21 mouse cellular contexts compared by ENCODE assay signal in the genomic region with DNA sequence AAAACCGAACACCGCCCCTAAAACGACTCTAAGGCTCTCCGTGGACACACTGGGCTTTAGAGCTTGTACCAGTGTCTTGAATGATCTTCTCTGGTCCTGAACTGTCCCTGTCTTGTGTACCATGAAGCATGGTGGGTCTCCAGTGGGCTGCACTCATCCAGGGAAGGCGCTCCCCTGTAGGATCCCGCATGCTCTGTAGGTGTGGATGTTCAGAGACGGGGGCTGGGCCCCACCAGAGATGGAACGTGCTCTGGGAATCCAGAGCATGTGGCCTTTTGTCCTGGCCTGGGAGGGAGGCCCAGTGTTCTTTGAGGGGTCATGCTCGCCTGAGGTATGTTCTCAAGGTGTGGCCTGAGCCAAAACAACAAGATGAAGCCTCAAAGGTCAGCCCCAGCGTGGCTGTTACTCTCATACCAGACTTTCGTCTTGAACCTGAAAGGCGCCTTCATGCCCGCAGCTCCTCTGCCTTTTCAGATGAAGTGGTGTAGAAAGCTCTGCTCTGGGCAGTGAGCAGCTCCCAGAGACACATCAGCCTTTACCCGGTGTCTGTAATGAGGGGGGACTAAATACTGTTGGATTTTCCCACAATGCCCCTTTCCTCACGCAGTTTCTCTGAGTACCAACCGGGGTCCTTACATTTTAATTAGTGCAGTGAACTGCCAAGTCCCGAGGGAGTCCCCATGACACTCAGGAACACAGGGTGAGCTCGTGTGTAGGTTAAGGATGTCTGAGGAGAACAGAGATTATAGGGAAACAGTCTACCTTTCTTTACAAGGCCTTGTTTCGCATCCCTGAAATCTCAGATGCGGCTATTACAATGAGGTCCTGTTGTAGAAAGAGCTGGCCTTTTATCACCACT. TPM values are rescaled to one million over a fixed set of nuclear protein-coding genes. Genes with fewer than 3 reads are reported as not detected.
DNase-seq lines count a peak whose midpoint lies in the region; ATAC-seq and TF ChIP-seq lines count a peak whose summit lies in the region.
"Had no signal": no experiment of that assay in that cellular context is flagged by ENCODE, and none has a peak within 500 bp of the region (broad histone marks: within the 10 kb centered on the region; RNA-seq: fewer than 3 reads in every experiment).

No protein-coding gene starts in this region.

- TF ChIP-seq CTCF in kidney, postnatal 0 days (IDR thresholded peaks at IDR 0.05; ENCODE audit: low read depth): no peak

- no peak for DNase-seq in hindbrain, embryonic 10.5 days (ENCODE audit: low spot score)
- DNase-seq in hindbrain, embryonic 14.5 days (ENCODE audit: low spot score): no peak
- DNase-seq in kidney, postnatal 0 days (ENCODE audit: low spot score): no peak
- no peak for DNase-seq in kidney, postnatal 10 days
- DNase-seq in retina, postnatal 1 day: peak; percentile 25
- no peak for DNase-seq in retina, embryonic 14.5 days (ENCODE audit: low spot score)
- DNase-seq: adrenal gland, adult 2 months; adrenal gland, postnatal 25 days; cerebellum, adult 18-20 months; cerebellum, adult 9-11 months; cerebellum, postnatal 36 days; gastrocnemius, postnatal 10 days; heart, postnatal 14 days had no signal

- no peak overlapping the region for H3K4me3 ChIP-seq in hindbrain, embryonic 10.5 days
- no peak overlapping the region for H3K4me3 ChIP-seq in hindbrain, embryonic 14.5 days (replicated peaks; ENCODE audit: low read length)
- no peak overlapping the region for H3K4me3 ChIP-seq in kidney, postnatal 0 days (replicated peaks; ENCODE audit: low read depth, low read length)
- H3K4me3 ChIP-seq: embryonic facial prominence, embryonic 13.5 days; heart, adult 2 months; heart, embryonic 15.5 days had no signal

- no peaks in the 10 kb centered on the region for H3K27me3 ChIP-seq in hindbrain, embryonic 10.5 days (ENCODE audit: insufficient read depth, poor library complexity, severe bottlenecking)
- H3K27me3 ChIP-seq in hindbrain, embryonic 14.5 days (ENCODE audit: control insufficient read depth, insufficient read depth, low read length): no peaks in the 10 kb centered on the region
- H3K27me3 ChIP-seq in kidney, postnatal 0 days (ENCODE audit: insufficient read depth, low read length): no peaks in the 10 kb centered on the region
- H3K27me3 ChIP-seq: embryonic facial prominence, embryonic 13.5 days; heart, embryonic 15.5 days had no signal

- H3K27ac ChIP-seq in hindbrain, embryonic 10.5 days: peak overlapping the region; percentile 24
- no peak overlapping the region for H3K27ac ChIP-seq in hindbrain, embryonic 14.5 days
- no peak overlapping the region for H3K27ac ChIP-seq in kidney, postnatal 0 days
- H3K27ac ChIP-seq: embryonic facial prominence, embryonic 13.5 days; heart, adult 2 months; heart, embryonic 15.5 days had no signal

- H3K36me3 ChIP-seq in hindbrain, embryonic 10.5 days: no peaks in the 10 kb centered on the region
- no peaks in the 10 kb centered on the region for H3K36me3 ChIP-seq in hindbrain, embryonic 14.5 days (replicated peaks; ENCODE audit: control insufficient read depth, insufficient read depth)
- no peaks in the 10 kb centered on the region for H3K36me3 ChIP-seq in kidney, postnatal 0 days (ENCODE audit: insufficient read depth, low read length)
- H3K36me3 ChIP-seq: embryonic facial prominence, embryonic 13.5 days; heart, embryonic 15.5 days had no signal

- no peak overlapping the region for H3K4me2 ChIP-seq in hindbrain, embryonic 14.5 days (replicated peaks)
- H3K4me2 ChIP-seq in kidney, postnatal 0 days (ENCODE audit: low read length): no peak overlapping the region
- H3K4me2 ChIP-seq: embryonic facial prominence, embryonic 13.5 days; heart, embryonic 11.5 days; heart, embryonic 15.5 days had no signal

- H3K9me3 ChIP-seq in hindbrain, embryonic 10.5 days: no peaks in the 10 kb centered on the region
- no peaks in the 10 kb centered on the region for H3K9me3 ChIP-seq in hindbrain, embryonic 14.5 days (ENCODE audit: control insufficient read depth, low read length)
- no peaks in the 10 kb centered on the region for H3K9me3 ChIP-seq in kidney, postnatal 0 days (replicated peaks; ENCODE audit: low read length)
- H3K9me3 ChIP-seq: embryonic facial prominence, embryonic 13.5 days; heart, embryonic 15.5 days had no signal

- no peak overlapping the region for H3K9ac ChIP-seq in hindbrain, embryonic 14.5 days
- H3K9ac ChIP-seq in kidney, postnatal 0 days (ENCODE audit: low read depth, low read length): no peak overlapping the region
- H3K9ac ChIP-seq: embryonic facial prominence, embryonic 13.5 days; heart, embryonic 15.5 days had no signal

- peaks cover 16% of the 10 kb centered on the region for H3K4me1 ChIP-seq in hindbrain, embryonic 10.5 days (replicated peaks)
- H3K4me1 ChIP-seq in hindbrain, embryonic 14.5 days (replicated peaks; ENCODE audit: control insufficient read depth, insufficient read depth, low read length): no peaks in the 10 kb centered on the region
- H3K4me1 ChIP-seq in kidney, postnatal 0 days (replicated peaks; ENCODE audit: insufficient read depth, low read length): no peaks in the 10 kb centered on the region

- WGBS in hindbrain, embryonic 10.5 days: 83% methylated on average over 20 of the region's 20 CpGs
- WGBS in hindbrain, embryonic 14.5 days: 84% methylated on average over 20 of the region's 20 CpGs
- 78% methylated on average over 20 of the region's 20 CpGs for WGBS in kidney, postnatal 0 days

- ATAC-seq in hindbrain, embryonic 14.5 days (ENCODE audit: low FRiP score): no peak
- 0 out of 2 replicates have a peak, but pooled peaks have one; percentile 29 for ATAC-seq in kidney, postnatal 0 days (replicated peaks; ENCODE audit: low FRiP score, low read depth)
- ATAC-seq: forebrain, embryonic 14.5 days; hindbrain, embryonic 16.5 days had no signal

RNA-seq across cellular contexts. Expression of a gene that starts 0.8 kb away (rescaled TPM):
- polyA plus RNA-seq in hindbrain, embryonic 10.5 days (2016; fragmentation: Nextera tagmentation; extraction: Ambion mirVana): 0.39 TPM in 1 of 2 replicates, not detected in the other
- polyA plus RNA-seq in hindbrain, embryonic 14.5 days (2014; fragmentation: Nextera tagmentation; extraction: Ambion mirVana): not detected in 2 replicates
- polyA plus RNA-seq in kidney, postnatal 0 days (2015; fragmentation: Nextera tagmentation; extraction: Ambion mirVana): not detected in 2 replicates
- polyA plus RNA-seq: adrenal gland, adult 2 months; embryonic facial prominence, embryonic 13.5 days; forebrain, embryonic 14.5 days; frontal cortex, adult 2 months; heart, adult 2 months; heart, embryonic 11.5 days; heart, embryonic 15.5 days; hindbrain, embryonic 11.5 days; hindbrain, embryonic 16.5 days had no signal

RNA-seq across cellular contexts. Expression of a gene that starts 3.1 kb away (rescaled TPM):
- polyA plus RNA-seq in hindbrain, embryonic 10.5 days (2016; fragmentation: Nextera tagmentation; extraction: Ambion mirVana): not detected in 2 replicates
- polyA plus RNA-seq in hindbrain, embryonic 14.5 days (2014; fragmentation: Nextera tagmentation; extraction: Ambion mirVana): not detected in 2 replicates
- polyA plus RNA-seq in kidney, postnatal 0 days (2015; fragmentation: Nextera tagmentation; extraction: Ambion mirVana): not detected in 2 replicates
- polyA plus RNA-seq: embryonic facial prominence, embryonic 13.5 days; forebrain, embryonic 14.5 days; heart, embryonic 11.5 days; heart, embryonic 15.5 days; hindbrain, embryonic 11.5 days; hindbrain, embryonic 16.5 days had no signal
